Mouse (Mus musculus) embryonic fibroblast, embryonic 13.5 days (primary cell): ENCODE measurements around the gene Cd160. TPM values are rescaled to one million over a fixed set of nuclear protein-coding genes. Genes with fewer than 3 reads are reported as not detected.

Experiments
- H3K27ac ChIP-seq: 2 replicates; pipeline ENCODE4 v1.5.1; 2012; ENCODE audit warnings: low read length, control low read depth, inconsistent platforms; ENCODE audit not compliant: insufficient read depth
- H3K4me1 ChIP-seq: 2 replicates; pipeline ENCODE4 v1.6.1; 2011; ENCODE audit warnings: low read length; ENCODE audit not compliant: control insufficient read depth, insufficient read depth
- H3K4me3 ChIP-seq: 2 replicates; pipeline ENCODE4 v1.5.1; 2011; ENCODE audit warnings: mild to moderate bottlenecking, control low read depth, low read length; ENCODE audit not compliant: insufficient read depth
- CTCF ChIP-seq: IDR thresholded peaks from 2 replicates; pipeline ENCODE4 v1.5.1; 2011; ENCODE audit warnings: mild to moderate bottlenecking, control low read depth, low read length, moderate library complexity, borderline replicate concordance; ENCODE audit not compliant: insufficient read depth
- POLR2A ChIP-seq: IDR thresholded peaks from 2 replicates; pipeline ENCODE4 v1.6.1; 2011; ENCODE audit warnings: low read depth, mild to moderate bottlenecking, control low read depth, low read length, moderate library complexity
- polyA plus RNA-seq: library from polyadenylated mRNA; stranded (reverse); fragments of >200 nt; gene quantifications from 2 replicates; pipeline ENCODE4 v1.2.4, GENCODE M21; 2011; ENCODE audit warnings: low read depth; ENCODE audit not compliant: missing spikeins, insufficient read length

Gene Cd160
- polyA plus RNA-seq, result not detected in 2 replicates

DNA sequence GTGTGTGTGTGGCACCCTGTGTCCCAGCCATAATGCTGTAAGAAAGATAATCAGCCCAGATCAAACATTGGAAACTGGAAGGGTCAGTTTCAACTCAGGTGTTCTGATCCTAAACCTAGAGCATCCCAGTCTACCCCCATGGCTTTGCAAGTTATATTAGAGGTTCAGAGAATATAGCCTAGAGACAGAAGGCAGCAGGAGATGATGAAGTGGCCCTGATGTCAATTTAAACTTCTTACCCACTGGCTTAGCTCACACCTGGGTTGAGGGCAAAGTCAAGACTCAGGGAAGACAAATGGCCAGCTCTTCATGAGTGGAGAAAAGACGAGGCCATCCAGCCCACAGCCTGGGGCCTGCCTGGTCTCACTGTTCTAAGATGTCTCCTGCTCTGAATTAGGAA is at the start of gene Cd160, which contains the start of gene Pdzk1:
Cd160 (minus strand) TSS at position 368 of the 400 bp plus-strand sequence.
Pdzk1 (plus strand) TSS at position 301 of the 400 bp plus-strand sequence.
- Histone ChIP-seq H3K27ac (no peak within 1 kb of the TSS), H3K4me3 (no peak within 1 kb of the TSS), H3K4me1 (no peaks in the 10 kb centered on the region)
- TF ChIP-seq POLR2A (no peak), CTCF (no peak)

DNA sequence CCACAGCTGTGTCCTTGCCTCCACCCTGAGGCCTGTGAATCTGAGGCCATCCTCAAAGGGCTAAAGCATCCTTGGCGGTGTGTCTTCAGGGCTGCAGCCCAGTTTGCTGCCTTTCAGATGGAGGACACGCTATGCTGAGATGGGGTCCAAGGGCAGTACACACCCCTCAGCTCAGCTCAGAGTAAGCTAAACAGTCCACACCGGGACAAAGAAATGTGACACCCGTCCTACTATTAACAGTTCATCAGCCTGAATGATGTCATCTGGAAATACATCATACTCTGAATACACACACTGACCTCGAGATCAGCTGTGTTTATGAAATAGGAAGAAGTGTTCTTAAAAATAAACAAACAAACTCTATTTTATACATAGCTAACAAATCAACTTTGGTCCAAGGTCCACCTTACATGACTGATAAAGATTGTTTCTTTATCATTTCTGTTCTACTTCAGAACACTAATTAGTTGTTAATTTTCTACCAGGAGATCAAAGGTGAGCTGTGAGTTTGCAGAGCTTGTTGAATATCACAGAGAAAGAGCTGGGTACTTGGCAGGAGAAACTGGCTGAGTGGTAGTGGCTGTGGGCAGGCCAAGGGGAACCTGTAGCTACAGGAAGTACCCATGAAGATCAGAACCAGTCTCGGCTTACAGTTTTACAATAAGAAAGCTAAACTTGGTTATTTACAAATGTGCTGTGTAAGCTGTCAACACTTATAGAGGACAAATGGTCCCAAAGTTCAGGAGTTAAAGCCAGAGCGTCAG is 45.8 kb upstream of the Cd160 start:
- no peaks in the 10 kb centered on the region for H3K4me1 ChIP-seq
- TF ChIP-seq POLR2A (no peak), CTCF (no peak)
- no peak overlapping the region for H3K27ac ChIP-seq
- H3K4me3 ChIP-seq, result no peak overlapping the region

DNA sequence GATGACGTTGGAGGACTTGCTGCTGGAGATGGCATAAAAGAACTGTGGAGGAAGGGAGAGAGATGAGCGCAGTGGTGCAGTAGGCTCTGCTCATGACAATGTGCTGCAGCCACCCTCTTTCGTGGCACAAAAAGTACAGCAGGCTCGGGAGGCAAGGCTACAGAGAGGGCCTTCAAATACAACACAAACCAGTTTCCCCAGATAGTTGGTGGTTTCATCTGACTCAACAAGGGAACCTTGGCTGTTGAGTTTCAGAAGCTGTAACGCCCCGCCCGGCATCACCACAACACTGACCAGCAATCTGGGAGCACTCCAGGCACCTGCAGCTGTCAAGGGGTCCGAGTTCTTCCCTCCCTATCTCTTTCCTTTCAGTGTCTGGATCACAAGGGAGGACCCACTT is 43.4 kb upstream of the Cd160 start:
- Histone ChIP-seq H3K27ac (no peak overlapping the region), H3K4me1 (no peaks in the 10 kb centered on the region), H3K4me3 (no peak overlapping the region)
- TF ChIP-seq POLR2A (no peak), CTCF (no peak)

DNA sequence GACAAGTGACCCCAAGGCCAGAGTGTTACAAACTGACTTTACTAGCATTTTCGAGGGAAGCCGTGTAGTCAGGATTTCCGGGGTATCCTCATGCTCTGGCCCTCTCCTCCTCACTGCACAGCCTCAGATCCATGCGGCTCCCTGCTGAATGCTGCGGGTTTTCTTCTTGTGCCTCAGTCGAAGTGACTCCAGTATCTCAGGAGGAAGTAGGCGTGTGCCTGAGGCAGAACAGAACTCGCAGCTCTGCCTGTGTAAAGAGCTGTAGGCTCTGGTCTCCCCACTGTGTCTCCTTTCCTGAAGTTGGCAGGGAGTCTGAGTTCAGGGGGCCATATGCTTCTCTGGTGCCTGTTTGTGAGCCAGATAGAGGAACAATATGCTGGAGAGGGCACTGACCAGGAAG is 41.9 kb upstream of the Cd160 start:
- H3K4me3 ChIP-seq, result no peak overlapping the region
- TF ChIP-seq CTCF, result no peak
- no peak for TF ChIP-seq POLR2A
- H3K4me1 ChIP-seq, result no peaks in the 10 kb centered on the region
- no peak overlapping the region for H3K27ac ChIP-seq

DNA sequence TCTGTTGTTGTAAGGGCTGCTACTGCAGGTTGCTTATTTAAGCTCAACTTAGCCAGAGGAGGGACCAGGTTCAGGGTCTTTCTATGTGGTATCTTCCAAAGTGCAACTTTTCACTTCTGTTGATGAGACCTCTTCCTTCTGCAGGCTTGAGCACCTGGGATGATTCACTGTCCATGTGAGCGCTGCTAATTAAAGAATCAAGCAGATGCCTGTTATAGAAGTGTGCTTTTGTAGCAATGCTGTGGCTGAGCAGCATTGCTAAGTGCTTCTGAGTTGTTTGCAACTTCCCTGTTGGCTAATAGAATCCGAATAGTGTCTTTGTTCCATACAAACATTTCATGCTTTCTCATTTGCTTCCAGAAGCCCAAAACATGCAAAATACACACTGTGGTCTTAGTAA is 41.1 kb upstream of the Cd160 start:
- H3K4me3 ChIP-seq, result no peak overlapping the region
- no peaks in the 10 kb centered on the region for H3K4me1 ChIP-seq
- TF ChIP-seq POLR2A (no peak), CTCF (no peak)
- no peak overlapping the region for H3K27ac ChIP-seq

DNA sequence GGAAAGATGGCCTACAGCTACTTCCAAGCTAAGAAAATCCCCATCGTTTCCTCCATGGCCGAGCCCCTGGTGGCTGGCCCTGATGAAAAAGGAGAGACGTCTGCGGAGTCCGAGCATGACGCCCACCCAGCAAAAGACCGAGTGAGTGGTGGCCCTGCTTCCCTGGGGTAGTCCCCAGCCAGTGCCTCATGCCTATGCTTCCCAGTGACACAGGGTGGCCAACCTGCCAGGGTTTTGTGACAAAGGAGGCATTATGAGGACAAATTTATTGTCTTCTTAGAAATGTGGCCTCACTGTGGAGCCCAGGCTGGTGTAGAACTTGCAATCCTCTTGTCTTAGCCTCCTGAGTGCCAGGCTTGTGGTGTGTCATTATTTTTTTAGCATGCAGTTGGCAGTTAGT is 39.9 kb upstream of the Cd160 start:
- Histone ChIP-seq H3K4me1 (no peaks in the 10 kb centered on the region), H3K27ac (no peak overlapping the region), H3K4me3 (no peak overlapping the region)
- TF ChIP-seq CTCF, result no peak

DNA sequence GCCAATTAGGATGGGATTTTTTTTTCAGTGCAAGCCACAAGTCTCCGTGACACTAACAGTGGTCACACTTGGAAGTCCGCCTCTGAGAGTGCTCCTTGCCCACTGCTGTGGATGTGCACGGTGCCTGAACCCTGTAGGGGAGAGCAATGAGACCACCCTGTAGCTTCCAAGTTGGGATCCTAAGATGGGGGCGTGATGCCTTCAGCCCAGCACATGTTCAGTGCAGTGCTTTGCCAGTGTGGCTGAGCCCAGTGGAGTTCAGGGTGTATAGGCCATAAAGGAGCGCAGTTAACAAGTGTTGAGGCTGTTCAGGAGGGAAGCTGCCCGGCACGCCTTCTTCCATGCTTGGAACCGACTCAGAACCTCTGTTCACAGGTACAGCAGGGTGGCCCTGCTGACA is 39.4 kb upstream of the Cd160 start:
- TF ChIP-seq CTCF (no peak), POLR2A (no peak)
- Histone ChIP-seq H3K4me1 (no peaks in the 10 kb centered on the region), H3K4me3 (no peak overlapping the region), H3K27ac (no peak overlapping the region)

DNA sequence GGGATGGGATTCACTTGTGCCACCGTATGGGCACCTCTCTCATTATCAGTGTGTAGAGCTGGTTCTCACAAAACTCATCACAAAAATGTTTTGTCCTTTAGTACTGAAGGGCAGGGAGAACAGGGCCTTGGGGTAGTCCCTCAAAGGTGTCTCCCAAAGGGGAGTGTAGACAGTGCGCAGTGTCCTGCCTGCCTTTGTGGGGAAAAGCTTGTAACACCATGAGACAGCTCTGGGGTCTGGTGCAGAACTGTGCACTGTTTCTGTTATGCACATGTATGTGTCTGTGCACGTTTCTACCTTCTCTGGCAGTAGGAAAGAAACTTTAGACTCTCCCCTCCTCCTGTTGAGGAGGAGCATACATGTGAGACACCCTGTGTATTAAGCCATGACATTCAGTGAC is 38.7 kb upstream of the Cd160 start:
- H3K4me3 ChIP-seq, result no peak overlapping the region
- TF ChIP-seq CTCF (no peak), POLR2A (no peak)
- no peak overlapping the region for H3K27ac ChIP-seq
- no peaks in the 10 kb centered on the region for H3K4me1 ChIP-seq

DNA sequence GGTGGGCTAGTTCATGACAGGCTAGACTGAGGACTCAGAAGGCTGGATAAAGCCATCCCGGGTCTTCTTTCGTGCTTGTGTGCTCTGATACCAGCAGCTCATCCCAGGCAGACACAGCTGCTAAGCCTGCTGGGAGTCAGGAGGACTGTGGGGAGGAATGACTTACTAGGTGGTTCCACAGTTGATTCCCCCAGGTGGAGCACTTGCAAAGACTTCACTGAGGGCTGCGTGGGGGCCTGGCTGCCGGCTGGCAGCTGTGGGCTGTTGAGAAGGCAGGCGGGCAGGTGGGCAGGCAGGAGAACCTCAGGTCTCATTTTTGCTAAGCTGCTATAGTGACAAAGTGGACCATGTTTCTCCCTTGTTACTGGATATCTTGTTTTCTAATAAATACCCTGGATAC is 31.3 kb upstream of the Cd160 start:
- Histone ChIP-seq H3K27ac (no peak overlapping the region), H3K4me1 (no peaks in the 10 kb centered on the region), H3K4me3 (no peak overlapping the region)
- no peak for TF ChIP-seq POLR2A
- no peak for TF ChIP-seq CTCF

DNA sequence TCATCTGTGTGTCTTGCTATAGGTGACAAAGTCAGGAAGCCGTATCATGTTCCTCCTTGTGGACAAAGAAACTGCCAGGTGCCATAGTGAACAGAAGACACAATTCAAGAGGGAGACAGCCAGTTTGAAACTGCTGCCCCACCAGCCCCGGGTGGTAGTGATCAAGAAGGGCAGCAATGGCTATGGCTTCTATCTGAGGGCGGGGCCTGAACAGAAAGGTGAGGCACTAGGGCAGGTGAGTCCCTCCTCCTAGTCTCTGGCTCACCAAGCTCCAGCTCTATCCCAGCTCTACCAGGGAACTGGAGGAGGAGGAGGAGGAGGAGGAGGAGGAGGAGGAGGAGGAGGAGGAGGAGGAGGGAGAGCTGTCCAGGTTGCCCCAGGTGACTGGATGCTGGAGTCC is 26.7 kb upstream of the Cd160 start:
- Histone ChIP-seq H3K27ac (no peak overlapping the region), H3K4me1 (no peaks in the 10 kb centered on the region), H3K4me3 (no peak overlapping the region)
- no peak for TF ChIP-seq POLR2A
- no peak for TF ChIP-seq CTCF

DNA sequence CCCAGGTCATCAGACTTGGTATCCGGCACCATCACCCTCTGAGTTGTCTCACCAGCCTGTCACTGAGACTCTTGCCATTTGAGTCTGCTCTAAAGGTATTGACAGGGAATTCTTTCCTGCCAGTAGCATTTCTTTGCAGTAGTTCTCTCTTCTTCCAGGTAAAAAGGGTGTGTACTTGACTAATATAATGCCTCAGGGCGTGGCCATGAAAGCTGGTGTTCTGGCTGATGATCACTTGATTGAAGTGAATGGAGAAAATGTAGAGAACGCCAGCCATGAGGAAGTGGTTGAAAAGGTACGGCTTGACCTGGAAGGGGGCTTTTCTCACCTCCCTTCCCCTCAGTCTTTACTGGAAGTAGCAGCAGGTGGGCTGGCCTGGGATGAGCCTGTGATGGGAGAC is 25.2 kb upstream of the Cd160 start:
- TF ChIP-seq CTCF (no peak), POLR2A (no peak)
- Histone ChIP-seq H3K27ac (no peak overlapping the region), H3K4me3 (no peak overlapping the region), H3K4me1 (no peaks in the 10 kb centered on the region)
